Mouse (Mus musculus): ENCODE results near the gene Clec18a.

- TF ChIP-seq POLR2A (IDR thresholded peaks at IDR 0.05; ENCODE audit: borderline replicate concordance, extremely low read depth, insufficient read depth, insufficient read length, poor library complexity, severe bottlenecking) (no peak), CTCF (IDR thresholded peaks at IDR 0.05; ENCODE audit: borderline replicate concordance, extremely low read depth, insufficient read depth, insufficient read length) (no peak)
Measured at GRCm38 (mm10) chr8:111079461-111079860, 12.8 kb downstream of the Clec18a start.
